Mouse (Mus musculus): ENCODE data around the gene Rims3. TPM values are rescaled to one million over a fixed set of nuclear protein-coding genes. Genes with fewer than 3 reads are reported as not detected.

Rims3 gene
- polyA plus RNA-seq, 1 experiment from 2014 or later: 18.8 TPM

DNA sequence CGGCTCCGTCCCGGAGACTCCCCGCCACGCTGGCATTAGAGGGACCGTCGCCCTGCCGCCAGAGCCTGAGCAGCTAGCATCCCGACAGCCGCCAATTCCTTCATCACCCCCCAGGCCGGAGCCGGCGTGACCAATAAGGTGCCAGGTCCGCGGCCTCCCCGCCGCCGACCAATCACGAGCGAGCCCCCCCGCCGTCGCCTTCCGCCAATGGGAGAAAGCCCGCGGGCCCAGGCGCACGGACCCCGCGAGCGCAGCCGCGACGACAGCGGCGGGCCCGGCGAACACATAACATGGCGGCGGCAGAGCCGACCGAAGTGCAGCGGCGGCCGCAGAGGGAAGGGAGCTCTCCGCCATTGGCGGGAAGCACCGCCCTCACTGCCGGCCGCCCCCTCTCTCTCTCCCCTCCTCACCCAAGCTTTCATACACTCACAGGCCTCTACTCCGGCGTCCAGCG lies 29.5 kb upstream of the Rims3 start:
- Histone ChIP-seq H3K27me3 (no peaks in the 10 kb centered on the region), H3K9ac (peak overlapping the region; percentile 99), H3K4me3 (peak overlapping the region; percentile 75), H3K4me1 (replicated peaks) (peaks cover 37% of the 10 kb centered on the region), H3K4me2 (peak overlapping the region; percentile 89), H3K27ac (replicated peaks) (peak overlapping the region; percentile 100), H3K36me3 (no peaks in the 10 kb centered on the region), H3K9me3 (no peaks in the 10 kb centered on the region)
- under 1% methylated on average over 53 of the region's 53 CpGs for WGBS
- peak; percentile 97 for ATAC-seq (ENCODE audit: low read depth)

GRCm38 (mm10) chr4:120825577-120826326 lies 28.9 kb upstream of the Rims3 start:
- Histone ChIP-seq H3K4me3 (peak overlapping the region; percentile 75), H3K9me3 (no peaks in the 10 kb centered on the region), H3K9ac (peak overlapping the region; percentile 99), H3K4me2 (peak overlapping the region; percentile 89), H3K4me1 (replicated peaks) (peaks cover 37% of the 10 kb centered on the region), H3K27ac (replicated peaks) (peak overlapping the region; percentile 100), H3K27me3 (no peaks in the 10 kb centered on the region), H3K36me3 (no peaks in the 10 kb centered on the region)
- ATAC-seq (ENCODE audit: low read depth): peak; percentile 98
- under 1% methylated on average over 53 of the region's 55 CpGs for WGBS

GRCm38 (mm10) chr4:120826418-120826817 lies 28.2 kb upstream of the Rims3 start:
- Histone ChIP-seq H3K36me3 (no peaks in the 10 kb centered on the region), H3K4me2 (peak overlapping the region; percentile 89), H3K9me3 (no peaks in the 10 kb centered on the region), H3K27ac (replicated peaks) (peak overlapping the region; percentile 100), H3K27me3 (no peaks in the 10 kb centered on the region), H3K4me3 (peak overlapping the region; percentile 75), H3K9ac (0 out of 2 replicates have a peak overlapping the region, but pooled peaks have one; percentile 99), H3K4me1 (replicated peaks) (peaks cover 37% of the 10 kb centered on the region)
- WGBS: 90% methylated on average over 6 of the region's 6 CpGs
- ATAC-seq (ENCODE audit: low read depth): no peak

DNA sequence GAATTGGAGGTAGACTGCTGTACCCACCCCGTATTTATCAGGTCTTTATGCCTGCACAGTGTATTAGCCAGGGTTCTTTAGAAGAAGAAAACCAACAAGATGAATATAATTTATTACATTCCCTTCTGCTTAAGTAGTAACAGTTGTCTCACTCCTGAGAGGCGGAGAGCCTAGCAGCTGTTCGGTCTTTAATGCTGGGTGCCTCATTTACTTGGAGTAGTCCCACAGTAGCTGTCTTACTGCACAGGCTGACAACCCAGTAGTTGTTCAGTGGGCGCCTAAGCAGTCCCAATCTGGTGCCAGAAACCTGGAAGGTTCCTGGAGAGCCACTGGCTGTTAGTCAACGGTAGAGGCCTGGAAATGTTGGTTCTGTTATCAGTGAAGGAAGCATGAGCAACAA lies 23.8 kb upstream of the Rims3 start:
- H3K4me2 ChIP-seq: no peak overlapping the region
- ATAC-seq (ENCODE audit: low read depth): no peak
- H3K36me3 ChIP-seq: no peaks in the 10 kb centered on the region
- no peak overlapping the region for H3K9ac ChIP-seq
- H3K4me1 ChIP-seq (replicated peaks): 0 out of 2 replicates have a peak, but pooled peaks cover 5% of the 10 kb centered on the region
- H3K27ac ChIP-seq (replicated peaks): no peak overlapping the region
- H3K9me3 ChIP-seq: no peaks in the 10 kb centered on the region
- WGBS: 73% methylated on average over 5 of the region's 5 CpGs
- no peaks in the 10 kb centered on the region for H3K27me3 ChIP-seq
- no peak overlapping the region for H3K4me3 ChIP-seq

DNA sequence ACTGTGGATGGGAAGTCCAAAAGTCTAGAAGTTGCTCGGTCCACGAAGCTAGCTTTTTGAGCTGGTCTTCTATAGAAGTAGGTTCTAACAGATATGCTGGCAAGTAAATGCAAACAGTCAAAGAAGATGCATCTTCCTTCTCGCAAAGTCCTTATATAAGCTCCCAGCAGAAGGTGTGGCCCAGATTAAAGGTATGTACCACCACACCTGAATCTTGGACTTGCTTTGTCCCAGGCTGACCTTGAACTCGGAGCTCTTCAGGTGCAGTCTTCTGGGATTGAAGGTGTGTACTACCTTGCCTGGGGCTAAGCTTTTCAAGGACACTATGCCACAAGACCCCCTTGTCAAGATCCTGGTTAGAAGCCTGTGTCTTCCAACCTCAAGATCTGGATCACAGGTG lies 23.1 kb upstream of the Rims3 start, which contains the start of gene Nfyc:
Gene Nfyc (minus strand): TSS at position 101 of the 400 bp plus-strand sequence.
- no peaks in the 10 kb centered on the region for H3K36me3 ChIP-seq
- no peaks in the 10 kb centered on the region for H3K9me3 ChIP-seq
- H3K4me2 ChIP-seq: no peak within 1 kb of the TSS
- 0 out of 2 replicates have a peak, but pooled peaks cover under 1% of the 10 kb centered on the region for H3K4me1 ChIP-seq (replicated peaks)
- WGBS: 93% methylated on average over 4 of the region's 4 CpGs
- no peak within 1 kb of the TSS for H3K4me3 ChIP-seq
- H3K27ac ChIP-seq (replicated peaks): no peak within 1 kb of the TSS
- H3K27me3 ChIP-seq: no peaks in the 10 kb centered on the region
- no peak for ATAC-seq (ENCODE audit: low read depth)
- H3K9ac ChIP-seq: no peak within 1 kb of the TSS

DNA sequence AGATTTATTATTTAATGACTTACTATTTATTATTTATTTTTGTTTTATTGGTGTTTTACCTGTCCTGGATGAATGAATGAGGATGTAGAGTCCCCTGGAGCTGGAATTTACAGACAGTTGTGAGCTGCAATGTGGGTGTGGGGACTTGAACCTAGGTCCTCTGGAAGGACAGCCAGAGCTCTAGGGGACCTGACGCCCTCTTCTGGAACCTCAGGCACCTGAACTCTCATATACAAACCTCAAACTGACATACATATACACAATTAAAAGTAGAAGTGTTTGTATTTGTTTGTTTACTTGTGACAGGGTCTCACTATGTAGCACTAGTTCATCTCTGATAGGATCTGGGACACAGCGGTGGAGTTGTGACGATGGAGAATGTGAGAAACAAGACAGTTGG lies 13.3 kb upstream of the Rims3 start:
- Histone ChIP-seq H3K36me3 (no peaks in the 10 kb centered on the region), H3K27ac (replicated peaks) (no peak overlapping the region), H3K4me2 (no peak overlapping the region), H3K9me3 (no peaks in the 10 kb centered on the region), H3K4me1 (replicated peaks) (no peaks in the 10 kb centered on the region), H3K4me3 (no peak overlapping the region), H3K27me3 (no peaks in the 10 kb centered on the region), H3K9ac (no peak overlapping the region)
- ATAC-seq (ENCODE audit: low read depth): no peak
- 90% methylated on average over 3 of the region's 3 CpGs for WGBS

DNA sequence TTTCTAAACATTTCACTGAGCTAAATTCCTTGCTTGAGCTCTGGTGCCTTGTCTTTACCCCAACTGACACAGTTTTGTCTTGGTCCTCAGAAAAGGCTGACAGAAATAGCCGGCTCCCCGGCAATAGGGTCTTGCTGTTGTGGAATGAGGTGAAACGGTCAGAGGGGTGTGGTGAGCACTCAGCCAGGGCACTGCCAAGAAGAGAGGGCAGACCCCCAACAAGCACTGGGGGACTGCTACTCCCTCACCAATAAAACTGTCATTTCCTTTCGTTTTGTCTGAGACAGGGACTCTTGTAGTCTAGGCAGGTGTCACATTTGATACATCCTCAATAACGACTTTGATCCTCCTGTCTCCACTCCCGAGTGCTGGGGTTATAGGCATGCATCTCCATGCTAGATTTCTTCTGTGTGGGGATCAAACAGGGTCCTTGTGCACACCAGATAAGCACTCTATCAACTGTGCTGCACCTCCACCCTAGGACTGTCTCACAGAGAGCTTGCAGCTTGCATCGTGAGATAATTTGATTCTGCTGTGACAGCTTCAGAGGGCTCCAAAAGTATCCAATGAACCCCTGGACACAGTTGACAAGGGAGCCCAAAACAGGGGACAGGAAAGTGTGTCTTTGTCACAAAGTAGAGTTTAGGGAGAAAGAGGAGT lies 10.1 kb upstream of the Rims3 start:
- Histone ChIP-seq H3K36me3 (no peaks in the 10 kb centered on the region), H3K9ac (no peak overlapping the region), H3K4me3 (no peak overlapping the region), H3K4me1 (replicated peaks) (no peaks in the 10 kb centered on the region), H3K4me2 (no peak overlapping the region), H3K27ac (replicated peaks) (no peak overlapping the region), H3K9me3 (no peaks in the 10 kb centered on the region), H3K27me3 (peaks cover 3% of the 10 kb centered on the region)
- WGBS: 48% methylated on average over 7 of the region's 7 CpGs
- ATAC-seq (ENCODE audit: low read depth): no peak

GRCm38 (mm10) chr4:120845098-120845497 lies 9.5 kb upstream of the Rims3 start:
- Histone ChIP-seq H3K4me3 (no peak overlapping the region), H3K4me1 (replicated peaks) (no peaks in the 10 kb centered on the region), H3K9me3 (no peaks in the 10 kb centered on the region), H3K27me3 (peaks cover 3% of the 10 kb centered on the region), H3K4me2 (no peak overlapping the region), H3K36me3 (no peaks in the 10 kb centered on the region), H3K27ac (replicated peaks) (no peak overlapping the region), H3K9ac (no peak overlapping the region)
- ATAC-seq (ENCODE audit: low read depth): no peak
- WGBS: 84% methylated on average over 4 of the region's 4 CpGs

DNA sequence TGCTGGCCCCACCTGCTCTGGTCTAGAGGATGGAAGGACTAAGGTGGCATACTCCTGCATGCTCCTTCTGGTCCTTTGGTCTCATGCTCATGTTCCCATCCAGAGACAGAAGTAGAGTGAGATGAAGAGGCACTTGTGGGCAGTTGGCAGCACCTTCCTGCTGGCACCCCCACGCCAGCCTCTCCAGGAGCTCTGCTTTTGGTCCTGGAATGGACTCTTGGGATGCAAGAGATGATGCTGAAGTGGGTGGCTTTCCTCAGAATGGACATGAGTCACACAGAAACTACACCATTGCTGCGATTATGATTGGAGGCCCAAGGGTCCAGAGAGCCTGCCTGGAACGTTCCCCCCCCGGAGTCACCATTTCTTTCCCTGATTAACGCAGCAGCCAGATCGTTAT lies 5.7 kb upstream of the Rims3 start:
- H3K9me3 ChIP-seq: no peaks in the 10 kb centered on the region
- no peaks in the 10 kb centered on the region for H3K36me3 ChIP-seq
- 85% methylated on average over 6 of the region's 6 CpGs for WGBS
- H3K27ac ChIP-seq (replicated peaks): no peak overlapping the region
- H3K9ac ChIP-seq: no peak overlapping the region
- no peak for ATAC-seq (ENCODE audit: low read depth)
- no peak overlapping the region for H3K4me2 ChIP-seq
- 0 out of 2 replicates have a peak, but pooled peaks cover 2% of the 10 kb centered on the region for H3K4me1 ChIP-seq (replicated peaks)
- H3K27me3 ChIP-seq: peaks cover 13% of the 10 kb centered on the region
- H3K4me3 ChIP-seq: no peak overlapping the region

GRCm38 (mm10) chr4:120849451-120849850 lies 5.2 kb upstream of the Rims3 start:
- Histone ChIP-seq H3K4me3 (no peak overlapping the region), H3K9ac (peak overlapping the region; percentile 17; the same call in 1 of the 2 replicates), H3K36me3 (no peaks in the 10 kb centered on the region), H3K4me1 (replicated peaks) (0 out of 2 replicates have a peak, but pooled peaks cover 2% of the 10 kb centered on the region), H3K4me2 (no peak overlapping the region), H3K27me3 (peaks cover 19% of the 10 kb centered on the region), H3K27ac (replicated peaks) (no peak overlapping the region), H3K9me3 (no peaks in the 10 kb centered on the region)
- 69% methylated on average over 11 of the region's 11 CpGs for WGBS
- no peak for ATAC-seq (ENCODE audit: low read depth)

DNA sequence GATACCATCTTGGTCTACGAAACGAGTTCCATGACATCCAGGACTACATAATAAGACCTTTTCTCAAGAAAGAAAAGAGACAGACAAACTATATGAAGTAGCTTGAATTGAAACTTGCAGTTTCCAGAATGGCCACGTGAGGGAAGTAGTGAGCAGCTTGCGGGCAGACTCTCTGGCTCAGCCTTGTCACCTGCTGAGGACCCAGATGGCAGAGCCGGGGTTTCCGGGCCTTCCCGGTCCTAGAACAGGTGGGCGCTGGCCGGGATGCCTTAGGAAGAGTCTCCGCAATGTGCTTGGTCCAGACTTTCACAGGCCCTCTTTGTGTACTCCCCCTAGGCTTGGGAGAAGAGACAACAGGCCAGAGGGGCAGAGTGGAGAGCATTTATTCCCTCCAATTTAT lies 3.7 kb upstream of the Rims3 start:
- H3K9me3 ChIP-seq: no peaks in the 10 kb centered on the region
- H3K27me3 ChIP-seq: peaks cover 23% of the 10 kb centered on the region
- WGBS: 3% methylated on average over 10 of the region's 10 CpGs
- no peak overlapping the region for H3K27ac ChIP-seq (replicated peaks)
- H3K4me3 ChIP-seq: no peak overlapping the region
- peaks cover 12% of the 10 kb centered on the region for H3K4me1 ChIP-seq (replicated peaks)
- ATAC-seq (ENCODE audit: low read depth): peak; percentile 45; the same call in 1 of the 2 replicates
- no peaks in the 10 kb centered on the region for H3K36me3 ChIP-seq
- H3K4me2 ChIP-seq: no peak overlapping the region
- no peak overlapping the region for H3K9ac ChIP-seq

DNA sequence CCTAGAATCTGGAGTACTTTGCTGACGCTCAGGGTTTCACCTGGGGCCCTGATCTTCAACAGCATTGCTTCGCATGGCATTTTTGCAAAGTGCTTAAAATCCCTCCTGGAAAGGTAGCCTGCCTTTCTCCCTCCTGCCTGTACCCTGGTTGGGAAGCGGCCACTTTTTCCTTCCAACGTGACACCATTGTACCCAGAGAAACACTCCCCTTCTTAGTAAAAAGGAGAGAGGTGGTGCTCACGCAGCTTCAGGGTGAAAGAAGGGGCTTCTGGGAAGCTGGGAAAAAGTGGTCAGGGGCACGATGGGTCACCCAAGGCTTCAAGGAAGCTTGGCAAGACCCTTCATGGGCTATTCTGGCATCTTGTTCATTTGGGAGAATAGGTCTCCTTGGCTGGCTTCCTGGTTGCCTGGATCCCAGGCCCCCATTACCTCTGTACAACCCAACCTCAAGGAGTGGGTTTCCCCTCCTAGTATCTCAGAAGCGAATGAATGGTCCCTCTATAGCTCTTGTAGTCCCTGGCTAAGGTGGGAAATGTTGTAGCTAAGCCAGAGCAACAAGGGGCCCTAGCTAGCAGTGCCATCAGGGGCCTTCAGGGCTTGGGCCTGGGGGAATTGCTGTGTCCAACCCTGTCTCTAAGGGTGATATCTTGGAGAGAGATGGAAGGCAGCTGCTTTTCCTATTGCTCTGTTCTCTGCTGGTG lies 894 bp downstream of the Rims3 start:
- H3K36me3 ChIP-seq: no peaks in the 10 kb centered on the region
- H3K9ac ChIP-seq: peak overlapping the region; percentile 86
- H3K4me1 ChIP-seq (replicated peaks): peaks cover 25% of the 10 kb centered on the region
- 16% methylated on average over 7 of the region's 7 CpGs for WGBS
- no peak for ATAC-seq (ENCODE audit: low read depth)
- peak overlapping the region; percentile 2; the same call in 1 of the 2 replicates for H3K27ac ChIP-seq (replicated peaks)
- H3K9me3 ChIP-seq: no peaks in the 10 kb centered on the region
- H3K4me3 ChIP-seq: peak overlapping the region; percentile 64
- H3K27me3 ChIP-seq: peaks cover 20% of the 10 kb centered on the region
- peak overlapping the region; percentile 76 for H3K4me2 ChIP-seq

Measured in neural tube, embryonic 13.5 days (tissue).